Mouse (Mus musculus) fat pad, adult 2 months (tissue): ENCODE results near the gene Prss27.

Experiments used
- DNase-seq: peaks from one replicate; pipeline ENCODE4 v3.0.0-alpha.2; 2011; ENCODE audit warnings: low read depth, low spot score; ENCODE audit errors: extremely low read depth

Prss27 gene

GRCm38 (mm10) chr17:24037844-24038243 lies at the start of gene Prss27:
TSS of gene Prss27 (plus strand) at chr17:24038144.
- DNase-seq, result no peak

GRCm38 (mm10) chr17:23989802-23990201 lies 48.1 kb upstream of the Prss27 start:
- no peak for DNase-seq

- DNase-seq, result no peak
Observed at GRCm38 (mm10) chr17:23992789-23993553, 45.0 kb upstream of the Prss27 start.

GRCm38 (mm10) chr17:23993559-23994428 lies 44.1 kb upstream of the Prss27 start:
- DNase-seq, result no peak

- no peak for DNase-seq
Observed at GRCm38 (mm10) chr17:23994667-23995066, 43.3 kb upstream of the Prss27 start.

DNA sequence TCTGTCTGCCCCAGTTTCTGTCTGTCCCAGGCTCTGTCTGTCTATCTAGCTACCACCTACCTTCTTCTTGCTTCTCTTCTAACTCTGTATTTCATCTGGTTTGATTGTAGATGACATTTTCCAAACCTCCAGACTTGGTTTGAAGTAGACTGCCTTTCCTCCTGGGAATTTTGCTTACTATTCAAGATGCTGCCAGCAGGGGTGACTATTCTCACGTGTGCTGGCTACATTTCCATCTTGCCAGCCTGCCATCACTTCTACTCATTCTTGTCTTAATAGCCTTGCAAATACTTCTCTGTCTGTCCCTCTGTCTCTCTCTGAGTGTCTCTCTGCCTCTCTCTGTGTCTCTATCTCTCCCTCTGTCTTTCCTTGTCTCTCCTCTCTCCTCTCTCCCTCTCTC lies 42.5 kb upstream of the Prss27 start:
- DNase-seq, result no peak

GRCm38 (mm10) chr17:23997901-23998300 lies 40.0 kb upstream of the Prss27 start, which contains the start of gene Prss22:
TSS of gene Prss22 (minus strand) at chr17:23998100.
- DNase-seq, result no peak

- DNase-seq, result no peak
Observed at GRCm38 (mm10) chr17:23998383-23998782, 39.6 kb upstream of the Prss27 start.

GRCm38 (mm10) chr17:24000404-24000803 lies 37.5 kb upstream of the Prss27 start:
- peak; percentile 83 for DNase-seq

DNA sequence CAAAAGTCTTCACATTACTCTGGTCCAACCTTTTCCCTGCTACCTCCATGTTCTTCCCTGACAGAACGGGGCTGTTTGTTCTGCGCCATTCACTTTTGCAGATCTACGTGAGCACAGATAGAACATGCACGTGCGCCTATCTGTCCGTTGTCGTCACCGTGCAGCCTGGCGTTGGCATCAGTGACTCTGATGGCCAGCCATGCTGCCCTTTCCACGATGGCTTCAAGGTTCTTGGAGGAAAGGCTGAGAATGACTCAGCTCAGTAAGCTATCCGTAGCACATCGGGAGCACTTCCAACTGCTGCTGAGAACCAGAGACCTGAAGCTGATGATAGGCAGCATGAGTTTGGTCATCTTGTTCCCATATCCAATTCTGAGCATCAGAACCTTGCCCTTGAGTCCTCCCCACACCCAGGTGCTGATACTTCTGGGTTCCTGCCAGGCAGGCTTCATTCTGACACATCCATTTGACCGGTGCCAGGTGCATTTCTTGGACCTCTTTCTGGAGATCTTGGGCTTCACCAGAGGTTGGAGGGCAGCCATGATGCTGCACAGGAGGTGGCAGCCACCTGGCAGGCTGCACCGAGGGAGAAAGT lies 33.8 kb upstream of the Prss27 start:
- DNase-seq, result no peak

DNA sequence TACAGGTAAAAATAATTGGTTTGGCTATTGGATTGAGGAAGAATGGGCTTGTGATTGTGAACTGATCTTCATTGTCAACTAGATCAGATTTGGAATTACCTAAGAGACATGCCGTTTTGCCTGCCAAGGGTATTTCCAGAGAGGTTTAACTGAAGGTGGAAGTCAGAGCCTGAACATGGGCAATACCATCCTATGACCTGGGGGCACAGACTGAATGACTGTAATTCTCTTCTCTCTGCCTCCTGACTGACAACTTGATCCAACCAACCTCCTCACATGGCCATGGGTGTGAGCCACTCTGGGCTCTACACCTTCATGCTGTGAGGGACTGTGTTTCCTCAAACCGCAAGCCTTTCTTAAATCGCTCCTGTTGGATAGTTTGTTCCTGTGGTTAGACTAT lies 32.9 kb upstream of the Prss27 start:
- peak; percentile 52 for DNase-seq

- no peak for DNase-seq
Observed at GRCm38 (mm10) chr17:24006930-24007329, 31.0 kb upstream of the Prss27 start.

GRCm38 (mm10) chr17:24007391-24007790 lies 30.6 kb upstream of the Prss27 start:
- DNase-seq, result peak; percentile 70

- peak; percentile 57 for DNase-seq
Observed at GRCm38 (mm10) chr17:24008105-24008504, 29.8 kb upstream of the Prss27 start.

- no peak for DNase-seq
Observed at GRCm38 (mm10) chr17:24009617-24010016, 28.3 kb upstream of the Prss27 start.

DNA sequence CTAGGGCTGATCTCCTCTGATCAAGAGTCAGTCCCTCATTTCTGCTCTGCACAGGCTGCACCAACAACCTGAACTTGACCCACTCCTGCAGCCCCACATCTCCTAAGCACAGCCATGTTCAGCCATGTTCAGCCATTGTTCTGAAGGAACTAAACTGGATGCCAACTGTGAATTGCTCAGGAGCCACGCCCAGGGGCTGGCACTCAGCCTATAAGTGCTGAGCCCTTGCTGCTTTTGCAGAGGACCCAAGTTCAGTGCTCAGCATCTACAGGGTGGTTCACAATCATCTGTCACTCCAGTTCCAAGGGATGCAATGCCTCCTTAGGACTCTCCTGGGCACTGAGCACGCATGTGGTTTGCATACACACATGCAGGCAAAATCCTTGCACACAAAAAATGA lies 25.0 kb upstream of the Prss27 start:
- no peak for DNase-seq

GRCm38 (mm10) chr17:24014433-24014965 lies 23.4 kb upstream of the Prss27 start:
- no peak for DNase-seq

GRCm38 (mm10) chr17:24015727-24016126 lies 22.2 kb upstream of the Prss27 start:
- no peak for DNase-seq

GRCm38 (mm10) chr17:24020696-24021095 lies 17.2 kb upstream of the Prss27 start:
- DNase-seq, result no peak

DNA sequence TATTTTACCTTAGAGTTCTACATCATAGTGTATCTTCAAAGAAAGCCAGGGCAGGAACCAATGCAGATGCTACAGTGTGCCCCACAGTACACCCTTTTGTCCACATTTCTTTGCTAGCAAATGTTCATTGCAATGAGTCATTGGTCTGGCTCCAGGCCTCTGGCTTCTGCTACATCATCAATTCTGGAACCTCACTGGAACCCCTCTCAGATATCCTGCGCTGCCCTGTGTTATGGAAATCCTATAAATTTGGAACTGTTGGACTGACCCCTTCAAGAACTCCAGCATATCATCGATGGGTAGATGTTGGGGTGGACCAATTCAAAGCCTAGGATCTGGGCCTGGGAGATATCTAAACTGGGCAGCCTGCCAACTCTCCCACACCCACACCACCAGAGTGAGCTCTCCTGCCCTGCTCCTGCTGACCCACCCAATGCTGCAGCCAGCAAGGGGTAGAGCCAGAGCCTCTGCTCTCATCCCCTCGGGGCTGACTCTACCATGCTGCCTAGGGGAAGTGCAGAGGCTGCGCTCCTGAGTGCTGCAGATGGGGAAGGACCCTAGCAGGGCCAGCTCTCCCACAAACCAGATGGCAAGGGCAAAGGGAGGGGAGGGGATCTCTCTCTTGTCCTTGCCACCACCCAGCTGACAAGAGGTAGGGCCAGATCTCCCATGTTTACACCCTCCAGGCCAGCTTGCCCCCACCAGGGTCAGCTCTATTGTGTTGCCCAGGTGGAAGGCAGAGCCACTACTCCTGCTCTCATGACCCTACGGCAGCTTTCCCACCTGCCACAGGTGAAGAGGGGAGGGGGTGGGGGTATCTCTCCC lies 16.4 kb upstream of the Prss27 start:
- DNase-seq, result no peak
